Mouse (Mus musculus) heart, adult 11 months (tissue): ENCODE results near the gene 2010300C02Rik.

ENCODE experiments used
- DNase-seq: peaks from one replicate; pipeline ENCODE4 v3.0.0; 2022

The 2010300C02Rik gene

GRCm38 (mm10) chr1:37665539-37666323 is 54.2 kb downstream of the 2010300C02Rik start:
- DNase-seq, result no peak

GRCm38 (mm10) chr1:37664496-37664895 is 55.4 kb downstream of the 2010300C02Rik start:
- no peak for DNase-seq

GRCm38 (mm10) chr1:37663606-37664005 is 56.3 kb downstream of the 2010300C02Rik start:
- no peak for DNase-seq

DNA sequence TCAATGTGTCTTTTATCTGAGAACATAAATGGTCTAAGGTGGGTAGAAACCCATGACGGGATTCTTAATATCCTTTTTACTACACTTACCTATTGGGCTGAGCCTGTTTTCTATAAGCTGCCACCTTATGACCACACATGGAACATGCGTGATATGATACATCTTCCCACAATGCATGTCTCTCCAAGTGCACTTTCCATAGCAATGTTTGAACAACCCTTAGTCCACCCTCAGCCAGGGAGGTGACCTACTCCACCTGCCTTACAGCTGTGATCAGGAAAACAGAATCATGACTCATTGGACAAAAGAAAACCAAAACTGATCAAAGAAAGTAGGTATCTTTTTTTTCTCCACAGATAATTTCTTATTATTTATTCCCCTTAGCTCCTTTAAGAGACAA is 63.9 kb downstream of the 2010300C02Rik start:
- DNase-seq, result no peak

- DNase-seq, result no peak
Observed at GRCm38 (mm10) chr1:37653992-37654391, 65.9 kb downstream of the 2010300C02Rik start.

DNA sequence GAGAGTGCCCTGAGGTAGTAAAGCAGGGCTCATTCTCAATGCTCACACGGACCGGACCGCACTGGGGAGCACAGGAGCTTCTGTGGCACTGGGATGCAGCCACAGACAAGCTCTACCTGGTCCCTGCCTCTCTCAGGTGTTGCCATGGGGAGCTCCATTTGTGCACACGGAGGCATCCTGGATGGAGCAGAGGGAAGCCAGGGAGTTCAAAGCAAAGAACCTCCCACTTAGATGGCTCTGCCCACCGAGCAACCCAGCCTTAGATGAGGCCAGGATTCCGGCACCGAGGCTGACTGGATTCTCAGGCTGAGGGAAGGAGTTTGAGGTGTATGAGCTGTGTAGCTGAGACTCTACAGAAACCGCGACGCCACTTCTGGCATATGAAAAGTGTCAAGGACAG is 72.8 kb downstream of the 2010300C02Rik start:
- no peak for DNase-seq

- peak; percentile 79 for DNase-seq
Observed at GRCm38 (mm10) chr1:37644501-37644900, 75.4 kb downstream of the 2010300C02Rik start.

DNA sequence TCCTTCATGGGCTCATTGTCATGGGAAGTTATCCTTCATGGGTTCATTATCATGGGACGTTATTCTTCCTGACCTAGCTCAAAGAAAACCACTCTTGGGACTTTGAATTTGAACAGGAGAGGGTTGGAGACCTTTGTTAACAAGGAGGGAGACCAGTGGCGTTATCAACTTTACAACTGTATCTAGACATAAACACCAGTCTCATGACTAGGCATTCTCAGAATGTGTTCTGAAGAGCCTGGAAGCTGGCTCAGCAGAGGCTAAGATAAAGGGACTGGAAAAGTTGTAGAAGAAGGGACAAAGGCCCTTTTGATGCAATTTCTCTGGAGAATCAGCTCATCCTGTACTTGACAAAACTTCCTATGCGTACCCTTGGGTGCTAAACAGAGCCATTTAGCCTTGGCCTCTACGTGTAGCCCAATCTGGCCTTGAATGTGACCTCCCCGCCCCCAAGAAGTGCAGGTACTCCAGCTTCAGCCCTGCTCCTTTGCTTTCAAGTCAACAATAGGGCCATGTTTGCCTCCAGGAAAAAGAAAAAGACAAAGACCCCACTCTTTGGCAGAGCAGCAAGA is 76.0 kb downstream of the 2010300C02Rik start:
- peak; percentile 73 for DNase-seq

GRCm38 (mm10) chr1:37641361-37641760 is 78.5 kb downstream of the 2010300C02Rik start:
- DNase-seq, result no peak

DNA sequence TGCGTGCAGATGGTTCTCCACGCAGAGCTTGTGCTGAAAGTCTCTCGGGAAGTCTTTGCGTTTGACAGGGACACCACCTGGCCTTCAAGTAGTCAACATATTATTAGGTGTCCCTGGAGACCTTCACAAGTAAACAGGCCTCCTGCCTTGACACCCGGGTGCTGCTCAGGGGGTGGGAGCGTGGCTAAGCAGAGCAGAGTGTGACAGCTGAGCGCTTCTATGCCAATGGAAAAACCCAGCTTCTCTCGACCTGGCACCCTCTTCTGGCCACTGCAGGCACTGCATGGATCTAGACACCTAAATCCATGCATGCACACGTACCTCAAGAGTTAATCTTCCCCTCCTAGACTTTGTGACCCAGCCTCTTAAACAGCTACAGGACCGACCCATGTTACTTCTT is 80.8 kb downstream of the 2010300C02Rik start:
- peak; percentile 97 for DNase-seq

DNA sequence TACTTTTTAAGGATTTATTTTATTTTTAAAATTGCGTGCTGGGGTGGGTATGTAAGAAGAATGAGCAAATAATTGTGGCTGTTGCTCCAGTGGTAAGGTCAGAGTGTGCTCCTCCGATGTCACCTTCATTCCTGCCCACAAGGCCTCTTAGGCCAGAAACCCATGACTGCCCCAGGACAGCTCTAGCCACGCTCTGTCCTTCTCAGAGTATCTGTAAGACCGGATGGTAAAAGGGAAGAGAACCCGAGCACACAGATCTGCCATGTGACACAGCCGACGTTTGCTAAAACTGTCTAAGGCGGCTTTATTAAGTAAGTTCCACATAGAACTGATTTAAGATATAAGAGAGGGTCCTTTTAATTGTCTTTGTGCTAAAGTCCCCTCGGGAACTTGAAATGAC is 81.3 kb downstream of the 2010300C02Rik start:
- DNase-seq, result peak; percentile 89

DNA sequence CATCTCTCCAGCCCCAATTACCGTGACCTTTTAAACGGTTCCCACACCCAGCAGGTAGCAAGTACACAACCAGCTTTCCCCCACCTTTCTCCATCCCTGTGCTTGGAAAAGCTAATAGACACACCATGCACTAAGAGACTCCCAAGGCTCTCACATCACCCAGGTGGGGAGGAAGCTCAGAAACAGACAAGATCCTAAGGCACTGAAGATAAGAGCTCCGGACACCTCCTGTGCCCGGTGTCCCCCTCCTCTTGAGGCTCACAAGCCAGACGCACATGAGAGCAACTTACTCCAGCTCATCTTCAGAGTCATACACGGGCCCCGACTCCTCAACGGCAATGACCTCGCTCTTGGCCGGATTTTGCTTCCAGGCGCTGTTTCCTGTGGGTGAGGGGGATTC is 82.3 kb downstream of the 2010300C02Rik start:
- peak; percentile 85 for DNase-seq

- DNase-seq, result peak; percentile 74
Observed at GRCm38 (mm10) chr1:37636824-37637223, 83.1 kb downstream of the 2010300C02Rik start.

GRCm38 (mm10) chr1:37636169-37636568 is 83.7 kb downstream of the 2010300C02Rik start:
- peak; percentile 77 for DNase-seq

- DNase-seq, result peak; percentile 70
Observed at GRCm38 (mm10) chr1:37635716-37636115, 84.2 kb downstream of the 2010300C02Rik start.

GRCm38 (mm10) chr1:37634658-37635057 is 85.2 kb downstream of the 2010300C02Rik start:
- no peak for DNase-seq

DNA sequence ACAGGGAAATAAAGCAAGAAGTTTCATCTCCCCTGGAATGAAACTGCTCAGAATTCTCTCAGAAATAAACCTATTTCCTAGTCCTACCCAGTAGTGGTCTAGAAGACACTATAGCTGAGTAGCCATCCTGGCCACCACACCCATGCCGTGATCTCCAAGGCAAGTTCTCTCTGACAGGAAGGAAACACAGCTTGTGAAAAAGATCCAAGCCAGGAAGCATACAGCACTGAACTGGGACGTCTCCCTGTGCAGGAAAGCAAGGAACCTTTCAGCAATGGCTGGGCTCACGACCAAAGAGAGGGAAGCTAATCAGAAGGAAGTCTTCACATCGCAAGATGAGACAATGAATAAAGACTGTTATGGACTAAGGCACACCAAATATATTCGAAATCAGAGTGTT is 86.4 kb downstream of the 2010300C02Rik start:
- peak; percentile 98 for DNase-seq

DNA sequence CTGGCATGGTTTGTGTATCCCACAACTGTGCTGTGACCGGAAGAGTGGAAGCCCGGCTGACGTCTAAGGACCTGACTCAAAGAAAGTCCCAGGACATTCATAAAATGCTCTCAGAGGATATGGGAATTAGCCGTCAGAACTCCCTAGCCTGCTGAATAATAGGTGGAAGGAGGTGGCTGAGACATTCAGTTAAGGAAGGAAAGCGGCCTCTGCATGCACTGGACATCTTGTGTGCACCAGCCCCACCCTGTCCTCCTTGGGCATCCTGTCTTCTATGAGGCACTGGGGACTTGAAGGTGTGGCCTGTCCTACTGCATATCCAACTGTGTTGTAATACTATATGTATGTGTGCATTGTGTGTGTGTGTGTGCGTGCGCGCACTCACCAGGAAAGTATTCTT is 87.5 kb downstream of the 2010300C02Rik start:
- peak; percentile 98 for DNase-seq

GRCm38 (mm10) chr1:37631456-37631855 is 88.4 kb downstream of the 2010300C02Rik start:
- no peak for DNase-seq

DNA sequence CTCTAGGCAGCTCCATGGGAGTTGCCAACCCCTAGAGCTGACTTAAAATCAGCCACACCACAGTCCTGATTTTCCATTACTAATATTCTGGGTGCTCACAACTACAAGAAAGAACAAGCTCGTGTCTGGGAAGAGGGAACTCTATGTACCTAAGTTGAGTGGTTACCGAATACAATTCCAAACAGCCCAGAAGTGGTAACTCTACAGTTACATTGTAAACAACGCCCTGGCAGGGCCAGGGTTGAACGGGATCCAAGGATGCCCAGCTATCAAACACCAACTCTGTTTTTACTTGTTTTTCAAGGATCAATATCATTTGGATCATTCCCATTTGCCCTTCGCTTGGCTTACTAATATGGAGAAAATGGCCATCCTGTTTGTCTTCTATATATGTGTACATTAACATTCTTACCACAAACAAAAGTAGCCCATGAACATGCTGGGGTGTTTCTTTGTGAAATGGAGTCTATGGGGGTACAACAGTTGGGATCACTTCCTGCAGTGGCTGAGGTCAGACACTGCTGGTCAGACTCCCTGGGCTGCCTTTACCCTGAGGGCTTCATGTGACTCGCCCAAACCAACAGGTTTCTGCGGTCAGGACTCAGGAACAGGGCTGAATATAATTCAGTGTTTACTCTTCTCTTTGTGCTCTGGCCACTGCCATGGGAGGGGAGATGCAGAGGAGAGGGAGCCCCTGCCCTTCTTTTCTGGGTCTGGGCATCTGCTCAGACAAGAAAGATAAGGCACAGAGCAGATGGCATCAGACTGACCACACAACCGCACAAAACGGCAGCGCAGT is 89.3 kb downstream of the 2010300C02Rik start:
- no peak for DNase-seq

GRCm38 (mm10) chr1:37629876-37630275 is 90.0 kb downstream of the 2010300C02Rik start:
- no peak for DNase-seq

DNA sequence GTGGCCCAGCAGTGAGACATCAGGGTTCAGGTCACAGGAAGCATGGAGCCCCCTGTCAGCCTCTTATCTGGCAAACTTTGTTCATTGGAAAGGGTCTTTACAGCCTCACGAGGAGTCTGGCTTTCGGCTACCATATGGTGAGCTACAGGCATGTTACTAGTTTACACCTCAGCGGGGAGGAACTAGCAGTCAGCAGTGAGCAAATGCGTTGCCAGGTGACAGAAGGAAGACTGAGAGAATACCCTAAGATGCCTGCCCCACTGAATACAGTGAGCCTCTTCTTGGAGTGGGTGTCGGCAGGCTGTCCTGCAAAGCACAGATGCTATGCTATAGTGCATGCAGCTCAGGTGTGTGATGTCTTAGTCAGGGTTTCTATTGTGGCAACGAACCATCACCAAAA is 91.1 kb downstream of the 2010300C02Rik start:
- DNase-seq, result no peak

GRCm38 (mm10) chr1:37624185-37624584 is 95.7 kb downstream of the 2010300C02Rik start:
- DNase-seq, result no peak

- no peak for DNase-seq
Observed at GRCm38 (mm10) chr1:37622049-37622448, 97.8 kb downstream of the 2010300C02Rik start.
